Mouse (Mus musculus) thymus, postnatal 0 days (tissue): Measurements from ENCODE around the gene Mrps18b. TPM values are rescaled to one million over a fixed set of nuclear protein-coding genes. Genes with fewer than 3 reads are reported as not detected.

Experiments used
- DNase-seq: peaks from one replicate; pipeline ENCODE4 v3.0.0-alpha.2; 2015; ENCODE audit warnings: low spot score
- polyA plus RNA-seq: library from polyadenylated mRNA; unstranded; fragments of >200 nt; fragmentation: Nextera tagmentation; extraction: Ambion mirVana; gene quantifications from 2 replicates; pipeline ENCODE4 v1.2.1, GENCODE M21; 2015

Gene Mrps18b
- polyA plus RNA-seq, 1 experiment from 2014 or later: 93.5 TPM

- peak; percentile 64 for DNase-seq
Observed at GRCm38 (mm10) chr17:35918276-35919059, 2.3 kb upstream of the Mrps18b start.

- peak; percentile 70 for DNase-seq
Observed at GRCm38 (mm10) chr17:35917463-35918251, 1.5 kb upstream of the Mrps18b start.

- DNase-seq: no peak
Observed at GRCm38 (mm10) chr17:35917143-35917462, 914 bp upstream of the Mrps18b start.

- DNase-seq: no peak
Observed at GRCm38 (mm10) chr17:35915538-35916296, 472 bp downstream of the Mrps18b start.

GRCm38 (mm10) chr17:35914975-35915374 lies 1.2 kb downstream of the Mrps18b start:
- DNase-seq: no peak

- DNase-seq: peak; percentile 93
Observed at GRCm38 (mm10) chr17:35909919-35910369, 6.2 kb downstream of the Mrps18b start, which contains the start of gene Atat1. Gene Atat1, minus strand, starts transcription at chr17:35910075.

- no peak for DNase-seq
Observed at GRCm38 (mm10) chr17:35909186-35909918, 6.8 kb downstream of the Mrps18b start.

GRCm38 (mm10) chr17:35907609-35908008 lies 8.6 kb downstream of the Mrps18b start:
- DNase-seq: peak; percentile 37

- DNase-seq: no peak
Observed at GRCm38 (mm10) chr17:35905587-35905986, 10.6 kb downstream of the Mrps18b start.

- DNase-seq: peak; percentile 64
Observed at GRCm38 (mm10) chr17:35903992-35904355, 12.2 kb downstream of the Mrps18b start.

GRCm38 (mm10) chr17:35903343-35903991 lies 12.7 kb downstream of the Mrps18b start:
- DNase-seq: no peak

GRCm38 (mm10) chr17:35900636-35901035 lies 15.6 kb downstream of the Mrps18b start:
- DNase-seq: no peak

GRCm38 (mm10) chr17:35897644-35898573 lies 18.3 kb downstream of the Mrps18b start:
- peak; percentile 52 for DNase-seq

- DNase-seq: peak; percentile 96
Observed at GRCm38 (mm10) chr17:35896781-35897643, 19.2 kb downstream of the Mrps18b start, which contains the start of gene 2310061I04Rik. Gene 2310061I04Rik, minus strand, starts transcription at chr17:35897431.

GRCm38 (mm10) chr17:35887725-35888124 lies 28.5 kb downstream of the Mrps18b start:
- DNase-seq: no peak

- no peak for DNase-seq
Observed at GRCm38 (mm10) chr17:35883777-35884176, 32.4 kb downstream of the Mrps18b start.

- DNase-seq: no peak
Observed at GRCm38 (mm10) chr17:35882924-35883323, 33.3 kb downstream of the Mrps18b start.
